In genomic region chr1:34152683-34153082, GRCm38 (mm10) we compare ENCODE assay signal across 35 mouse cellular contexts.
"Had no signal": no experiment of that assay in that cellular context is flagged by ENCODE, and none has a peak within 500 bp of the region (broad histone marks: within the 10 kb centered on the region; RNA-seq: fewer than 3 reads in every experiment).

No protein-coding gene starts in this region.

- H3K27ac ChIP-seq: heart, embryonic 10.5 days; heart, embryonic 13.5 days; heart, embryonic 15.5 days; hindbrain, embryonic 10.5 days; hindbrain, embryonic 12.5 days; hindbrain, embryonic 13.5 days; hindbrain, embryonic 14.5 days; hindbrain, embryonic 15.5 days; hindbrain, postnatal 0 days; intestine, embryonic 15.5 days; kidney, embryonic 15.5 days; kidney, postnatal 0 days; layer of hippocampus, adult 2 months had no signal

- H3K36me3 ChIP-seq: hindbrain, embryonic 15.5 days; intestine, embryonic 15.5 days had no signal

- H3K27me3 ChIP-seq: heart, embryonic 12.5 days; heart, embryonic 13.5 days; heart, embryonic 15.5 days; hindbrain, embryonic 12.5 days; hindbrain, embryonic 13.5 days; hindbrain, embryonic 15.5 days; intestine, embryonic 15.5 days; kidney, embryonic 15.5 days had no signal

- ATAC-seq: hindbrain, embryonic 16.5 days; hindbrain, postnatal 0 days; inflammation-experienced regulatory T-cells, adult 6 months; intestine, embryonic 15.5 days; intestine, embryonic 16.5 days; intestine, postnatal 0 days had no signal

- H3K4me3 ChIP-seq: heart, embryonic 10.5 days; heart, embryonic 12.5 days; heart, embryonic 13.5 days; heart, embryonic 15.5 days; hindbrain, embryonic 10.5 days; hindbrain, embryonic 12.5 days; hindbrain, embryonic 13.5 days; hindbrain, embryonic 15.5 days; intestine, embryonic 15.5 days; kidney, embryonic 15.5 days; layer of hippocampus, adult 2 months had no signal

- H3K9me3 ChIP-seq: heart, embryonic 10.5 days; heart, embryonic 12.5 days; heart, embryonic 13.5 days; heart, embryonic 15.5 days; hindbrain, embryonic 10.5 days; hindbrain, embryonic 12.5 days; hindbrain, embryonic 13.5 days; hindbrain, embryonic 15.5 days; intestine, embryonic 15.5 days; kidney, embryonic 15.5 days had no signal

- H3K4me2 ChIP-seq: heart, embryonic 11.5 days; heart, embryonic 12.5 days; heart, embryonic 13.5 days; heart, embryonic 15.5 days; hindbrain, embryonic 12.5 days; hindbrain, embryonic 13.5 days; hindbrain, embryonic 14.5 days; hindbrain, embryonic 15.5 days; intestine, embryonic 15.5 days; kidney, embryonic 15.5 days had no signal

- H3K4me1 ChIP-seq: heart, embryonic 15.5 days; hindbrain, embryonic 15.5 days; intestine, embryonic 15.5 days had no signal

- DNase-seq: heart, postnatal 10 days; heart, postnatal 14 days; heart, postnatal 36 days; heart, postnatal 4 days; kidney, adult 11 months; kidney, adult 18-20 months; kidney, adult 2 months; kidney, adult 8-10 months; kidney, adult 9 months; kidney, postnatal 10 days; kidney, postnatal 14 days; kidney, postnatal 25 days; kidney, postnatal 36 days; kidney, postnatal 4 days; layer of hippocampus, adult 9-11 months; layer of hippocampus, postnatal 36 days had no signal

- H3K9ac ChIP-seq: heart, embryonic 12.5 days; heart, embryonic 13.5 days; heart, embryonic 15.5 days; hindbrain, embryonic 12.5 days; hindbrain, embryonic 13.5 days; hindbrain, embryonic 14.5 days; hindbrain, embryonic 15.5 days; intestine, embryonic 15.5 days; kidney, embryonic 15.5 days had no signal
